11 mouse cellular contexts compared by ENCODE assay signal in the genomic region with DNA sequence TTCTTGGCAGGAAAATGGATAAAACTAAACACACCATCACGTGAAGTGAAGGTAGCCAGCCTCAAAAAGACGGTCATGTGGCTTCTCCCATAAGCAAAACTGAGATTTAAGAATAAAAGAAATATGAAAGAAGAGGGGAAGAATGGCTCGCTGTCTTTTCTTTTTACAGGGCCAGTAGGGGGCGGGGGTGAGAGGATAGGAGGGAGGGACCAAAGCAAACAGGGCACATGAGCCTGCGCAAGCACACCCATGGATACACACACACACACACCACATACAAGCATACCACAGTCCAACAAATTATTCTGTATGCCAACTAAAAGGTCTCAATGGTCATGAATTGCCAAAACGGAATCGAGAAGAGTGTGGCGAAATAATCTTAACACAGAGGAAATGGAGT. TPM values are rescaled to one million over a fixed set of nuclear protein-coding genes. Genes with fewer than 3 reads are reported as not detected.
DNase-seq lines count a peak whose midpoint lies in the region; ATAC-seq and TF ChIP-seq lines count a peak whose summit lies in the region.
"Had no signal": no experiment of that assay in that cellular context is flagged by ENCODE, and none has a peak within 500 bp of the region (broad histone marks: within the 10 kb centered on the region; RNA-seq: fewer than 3 reads in every experiment).

No protein-coding gene starts in this region.

- H3K4me2 ChIP-seq in liver, embryonic 14.5 days (ENCODE audit: low read depth), result no peak overlapping the region
- H3K4me2 ChIP-seq in forebrain, embryonic 16.5 days (ENCODE audit: low read length), result no peak overlapping the region
- H3K4me2 ChIP-seq: forebrain, embryonic 12.5 days had no signal

- H3K27ac ChIP-seq in liver, embryonic 14.5 days, result no peak overlapping the region
- H3K27ac ChIP-seq in forebrain, embryonic 16.5 days (ENCODE audit: low read length), result no peak overlapping the region
- H3K27ac ChIP-seq: forebrain, embryonic 12.5 days; macrophage had no signal

- no peak for TF ChIP-seq EP300 in liver, embryonic 14.5 days (IDR thresholded peaks at IDR 0.05; ENCODE audit: low read depth)

- WGBS in liver, embryonic 14.5 days (ENCODE audit: insufficient replicate concordance), result 53% methylated on average over 8 of the region's 8 CpGs
- WGBS in forebrain, embryonic 16.5 days, result 64% methylated on average over 8 of the region's 8 CpGs

- DNase-seq in adrenal gland, postnatal 10 days, result peak; percentile 25
- DNase-seq in adrenal gland, postnatal 25 days, result no peak
- DNase-seq in liver, embryonic 14.5 days (ENCODE audit: low read depth in 3 of 3, low spot score in 3 of 3), result no peak
- DNase-seq in liver (no peak), NIH3T3 (ENCODE audit: low read depth) (peak; percentile 32)
- DNase-seq in naive thymus-derived CD4-positive, alpha-beta T cell, adult 2 months (ENCODE audit: low read depth), result peak; percentile 63
- no peak for DNase-seq in urinary bladder, adult 18-20 months (ENCODE audit: low spot score in 2 of 2)
- DNase-seq: adrenal gland, adult 2 months had no signal

- 0 out of 4 replicates have a peak, but pooled peaks cover 0 to 4% of the 10 kb centered on the region in 2 experiments for H3K4me1 ChIP-seq in liver, embryonic 14.5 days (replicated peaks; ENCODE audit: control insufficient read depth in 2 of 2, insufficient read depth in 2 of 2, low read length in 1 of 2)
- peaks cover 4% of the 10 kb centered on the region for H3K4me1 ChIP-seq in forebrain, embryonic 16.5 days (replicated peaks; ENCODE audit: control insufficient read depth, insufficient read depth, low read length)
- H3K4me1 ChIP-seq: forebrain, embryonic 12.5 days had no signal

- no peak overlapping the region for H3K4me3 ChIP-seq in liver, embryonic 14.5 days (ENCODE audit: insufficient read depth in 1 of 2, low read depth in 2 of 2, low read length in 2 of 2)
- no peak overlapping the region for H3K4me3 ChIP-seq in forebrain, embryonic 16.5 days (replicated peaks; ENCODE audit: low read length)
- H3K4me3 ChIP-seq: forebrain, embryonic 12.5 days had no signal

- H3K27me3 ChIP-seq in liver, embryonic 14.5 days (ENCODE audit: control insufficient read depth, insufficient read depth, low read length), result no peaks in the 10 kb centered on the region
- no peaks in the 10 kb centered on the region for H3K27me3 ChIP-seq in forebrain, embryonic 16.5 days (replicated peaks; ENCODE audit: control insufficient read depth, insufficient read depth, low read length)
- H3K27me3 ChIP-seq: forebrain, embryonic 12.5 days had no signal

- H3K36me3 ChIP-seq in liver, embryonic 14.5 days (replicated peaks; ENCODE audit: control insufficient read depth, insufficient read depth, low read depth), result no peaks in the 10 kb centered on the region
- H3K36me3 ChIP-seq in forebrain, embryonic 16.5 days (ENCODE audit: control insufficient read depth, insufficient read depth), result no peaks in the 10 kb centered on the region
- H3K36me3 ChIP-seq: forebrain, embryonic 12.5 days had no signal

- no peak overlapping the region for H3K9ac ChIP-seq in liver, embryonic 14.5 days (replicated peaks)
- no peak overlapping the region for H3K9ac ChIP-seq in forebrain, embryonic 16.5 days (replicated peaks; ENCODE audit: low read depth, low read length)
- H3K9ac ChIP-seq: forebrain, embryonic 12.5 days had no signal

- H3K9me3 ChIP-seq in liver, embryonic 14.5 days (ENCODE audit: control insufficient read depth, low read length), result no peaks in the 10 kb centered on the region
- no peaks in the 10 kb centered on the region for H3K9me3 ChIP-seq in forebrain, embryonic 16.5 days (ENCODE audit: control insufficient read depth, low read length)
- H3K9me3 ChIP-seq: forebrain, embryonic 12.5 days had no signal

- ATAC-seq in liver, embryonic 14.5 days (ENCODE audit: insufficient read depth), result no peak
- ATAC-seq in forebrain, embryonic 16.5 days, result no peak

- TF ChIP-seq CTCF in liver, embryonic 14.5 days (IDR thresholded peaks at IDR 0.05; ENCODE audit: low read depth), result peak; percentile 52

RNA-seq across cellular contexts. Expression of a gene that starts 12.8 kb away (rescaled TPM):
- total RNA-seq in adrenal gland, postnatal 10 days (2021), result 10 to 100 TPM; 77.7 to 98.2 TPM
- 64.8 and 98.9 TPM in 2 replicates for total RNA-seq in adrenal gland, postnatal 25 days (2021)
- polyA plus RNA-seq in liver, embryonic 14.5 days (2012; rRNA removed), result 2.2 and 2.7 TPM in 2 replicates
- 13.6 and 17.2 TPM in 2 replicates for polyA plus RNA-seq in liver, embryonic 14.5 days (2014; fragmentation: Nextera tagmentation; extraction: Ambion mirVana)
- polyA plus RNA-seq in forebrain, embryonic 16.5 days (2015; fragmentation: Nextera tagmentation; extraction: Ambion mirVana), result 71.0 and 78.0 TPM in 2 replicates

Comparison
In these comparisons a context has a peak if more than half of its experiments do, and no peak if none do; other contexts are left out.
1. DNase-seq: peak in adrenal gland, postnatal 10 days (single experiment), NIH3T3 (single experiment) and naive thymus-derived CD4-positive, alpha-beta T cell, adult 2 months (single experiment); none in adrenal gland, postnatal 25 days (single experiment), liver, embryonic 14.5 days (0 of 3), liver (single experiment) and urinary bladder, adult 18-20 months (0 of 2).